Mouse (Mus musculus) ovary, adult 10 weeks (tissue): Measurements from ENCODE around the gene Syt14. TPM values are rescaled to one million over a fixed set of nuclear protein-coding genes. Genes with fewer than 3 reads are reported as not detected.

Experiments used
- polyA plus RNA-seq: library from polyadenylated mRNA; stranded (reverse); fragments of 350-450 nt; fragmentation: Illumina TruSeq; extraction: RNeasy Lipid Tissue Mini Kit (QIAGEN cat#74804); gene quantifications from one replicate; pipeline ENCODE4 v1.2.3, GENCODE M21; 2014

Gene Syt14
- polyA plus RNA-seq, result 21.7 TPM

DNA sequence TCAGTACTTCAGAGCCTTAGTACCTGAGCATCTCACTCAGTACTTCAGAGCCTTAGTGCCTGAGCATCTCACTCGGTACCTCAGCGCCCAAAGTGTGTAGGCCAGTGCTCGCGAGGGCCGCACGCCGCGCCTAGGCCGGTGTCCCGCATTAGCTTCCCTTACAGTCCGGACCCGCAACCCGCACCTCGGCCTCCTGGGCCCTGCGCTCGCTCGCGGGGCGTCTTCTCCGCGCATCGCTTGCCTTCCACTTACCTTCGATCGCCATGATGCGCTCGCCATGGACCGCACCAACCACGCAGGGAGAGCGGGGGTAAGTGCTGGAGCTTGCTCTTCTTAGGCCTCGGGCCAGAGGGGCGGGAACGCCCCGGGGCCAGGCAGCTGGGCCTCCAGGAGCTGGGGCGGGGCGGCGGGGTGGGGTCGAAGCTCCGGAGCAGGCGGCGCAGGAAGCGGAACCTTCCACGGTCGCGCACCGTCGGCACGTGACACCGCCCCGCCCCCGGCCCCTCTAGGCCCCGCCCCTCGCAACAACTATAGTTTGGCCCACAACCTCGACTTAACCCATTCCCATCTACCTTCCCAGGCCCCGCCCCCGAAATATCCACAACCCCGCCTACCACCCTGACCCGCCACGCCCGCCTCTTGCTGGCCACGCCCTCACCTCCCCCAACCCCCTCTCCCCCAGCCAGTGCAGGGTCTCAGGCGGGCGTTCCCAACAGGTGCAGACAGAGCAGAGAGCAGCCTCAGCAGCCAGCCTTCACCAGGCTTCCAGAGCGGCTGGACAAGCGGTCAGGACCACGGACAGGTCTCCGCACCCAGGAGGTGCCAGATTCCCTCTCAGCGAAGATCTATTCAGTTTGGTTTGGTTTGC lies at the start of gene Syt14:
Gene Syt14, minus strand, starts transcription at position 405 of the 868 bp plus-strand sequence.

DNA sequence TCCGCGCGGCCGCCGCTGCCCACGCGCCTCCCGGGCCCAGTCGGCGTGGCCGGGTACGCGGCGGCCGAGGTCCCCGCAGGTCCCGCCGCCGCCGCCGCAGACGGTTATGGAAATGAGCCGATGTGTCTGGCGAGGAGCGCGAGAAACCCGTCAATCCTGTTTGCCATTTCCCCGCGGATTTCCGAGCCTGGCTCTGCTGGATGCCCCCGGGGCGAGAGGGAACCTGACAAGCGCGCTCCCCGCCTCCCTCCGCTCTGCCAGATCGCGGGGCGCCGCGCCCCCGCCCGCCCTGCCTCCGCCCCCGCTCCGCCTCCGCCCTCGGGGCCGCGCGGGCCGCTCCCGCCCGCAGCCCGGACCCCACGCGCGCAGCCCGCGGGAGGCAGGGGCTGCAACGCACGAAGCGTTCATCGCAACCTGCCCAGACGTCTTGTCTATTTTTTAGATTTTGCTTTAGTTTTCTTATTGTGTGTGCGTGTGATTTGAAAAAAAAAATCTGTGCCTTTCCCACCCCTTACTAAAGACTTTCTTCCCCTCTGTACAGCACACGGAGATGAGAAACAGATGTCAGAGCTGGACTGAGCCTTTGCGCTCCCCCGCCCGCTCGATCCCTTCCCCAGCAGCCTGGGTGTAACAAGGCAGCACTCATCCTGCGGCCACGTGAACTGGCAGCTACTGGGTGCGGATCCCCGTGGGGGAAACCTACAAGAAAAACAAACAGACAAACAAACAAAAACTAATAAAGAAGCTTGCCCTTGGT lies 179.9 kb downstream of the Syt14 start, which contains the start of gene Sertad4:
Gene Sertad4, minus strand, starts transcription at position 283 of the 757 bp plus-strand sequence.

Other genes starting within 250 kb of the Syt14 start
- gene Sertad4, start 180.0 kb downstream of the Syt14 start, polyA plus RNA-seq, result 22.5 TPM
- 31.1 TPM for gene Diexf, start 94.5 kb upstream of the Syt14 start, polyA plus RNA-seq
- gene Irf6, start 117.3 kb upstream of the Syt14 start, polyA plus RNA-seq, result 22.8 TPM
- 11.9 TPM for gene A130010J15Rik, start 132.3 kb upstream of the Syt14 start, polyA plus RNA-seq
- gene Traf3ip3, start 165.9 kb upstream of the Syt14 start, polyA plus RNA-seq, result 0.26 TPM
- gene Lamb3, start 171.9 kb upstream of the Syt14 start, polyA plus RNA-seq, result not detected
- 9.9 TPM for gene Hsd11b1, start 228.3 kb upstream of the Syt14 start, polyA plus RNA-seq
- not detected for gene G0s2, start 237.4 kb upstream of the Syt14 start, polyA plus RNA-seq